Mouse (Mus musculus) v-Abl transformed pro-B cells (cell line): ENCODE measurements around the gene P4ha2.

Experiments used
- in situ Hi-C, 2 experiments: fragments of 400-800 bp; cut with MboI; formaldehyde crosslinking; loops; one replicate each; pipeline ENCODE4 v1.15.1; 2025; ENCODE audit not compliant: unreplicated experiment in 2 of 2

Gene P4ha2

DNA sequence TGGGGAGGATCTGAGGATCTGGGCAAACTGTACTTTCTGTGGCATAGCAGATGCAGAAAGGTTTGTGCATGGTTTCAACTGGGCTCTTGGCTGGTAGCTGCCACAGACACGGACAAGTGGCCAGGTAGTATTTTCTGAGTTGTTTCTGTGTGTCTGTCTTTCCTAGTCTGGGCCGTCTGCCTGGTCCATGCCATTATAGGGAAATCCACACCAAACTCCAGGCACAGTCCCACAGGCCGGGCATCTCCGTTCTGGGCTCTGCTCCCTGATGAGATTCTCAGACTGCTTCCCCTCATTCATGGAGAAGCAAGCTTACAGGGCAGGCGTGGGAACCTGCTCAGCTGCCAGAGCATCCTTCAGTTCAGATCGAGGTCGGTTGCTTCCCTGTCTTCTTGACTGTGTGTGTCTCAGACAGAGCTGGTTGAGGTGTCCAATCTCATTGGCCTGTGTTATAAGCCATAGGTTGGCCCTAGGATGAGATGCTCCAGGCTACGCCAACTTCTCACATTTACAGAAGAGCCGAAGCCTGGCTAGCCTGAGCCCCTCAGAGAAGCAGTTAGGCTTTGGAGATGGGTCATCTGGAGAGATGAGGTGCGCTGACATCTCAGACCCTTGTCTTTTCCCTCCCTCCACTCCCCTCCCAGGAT, at the start of gene P4ha2:
P4ha2 (plus strand) TSS at position 51 of the 647 bp plus-strand sequence.
- in situ Hi-C loops = loop anchor here in 1 of 2 experiments (25.0 kb wide), 1 partner anchor 787 kb away; no protein-coding TSS in a partner anchor

GRCm38 (mm10) chr11:54050205-54050604, 49.7 kb upstream of the P4ha2 start:
- in situ Hi-C loops = no loop called here

DNA sequence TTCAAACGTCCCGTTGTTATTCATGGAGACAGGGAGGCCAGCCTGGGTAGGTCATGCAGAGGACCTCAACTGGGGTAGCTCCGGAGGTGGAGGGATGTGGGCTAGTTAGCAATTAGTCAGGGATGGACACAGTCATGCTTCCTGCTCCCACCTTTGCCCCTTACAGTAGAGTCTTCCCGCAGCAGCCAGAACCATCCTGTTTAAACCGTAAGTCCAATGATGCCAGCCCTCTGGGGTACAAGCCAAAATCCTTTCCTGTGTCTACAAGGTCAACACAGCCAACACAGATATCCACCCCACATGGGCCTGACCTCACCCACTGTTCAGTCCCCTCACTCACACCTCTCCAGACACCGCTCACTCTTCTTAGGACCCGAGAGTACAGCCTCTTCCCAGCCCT, 48.7 kb upstream of the P4ha2 start:
- in situ Hi-C loops = no loop called here

- in situ Hi-C loops = no loop called here
Measured at GRCm38 (mm10) chr11:54052128-54052527, 47.8 kb upstream of the P4ha2 start.

GRCm38 (mm10) chr11:54053090-54053489, 46.8 kb upstream of the P4ha2 start:
- in situ Hi-C loops = no loop called here

DNA sequence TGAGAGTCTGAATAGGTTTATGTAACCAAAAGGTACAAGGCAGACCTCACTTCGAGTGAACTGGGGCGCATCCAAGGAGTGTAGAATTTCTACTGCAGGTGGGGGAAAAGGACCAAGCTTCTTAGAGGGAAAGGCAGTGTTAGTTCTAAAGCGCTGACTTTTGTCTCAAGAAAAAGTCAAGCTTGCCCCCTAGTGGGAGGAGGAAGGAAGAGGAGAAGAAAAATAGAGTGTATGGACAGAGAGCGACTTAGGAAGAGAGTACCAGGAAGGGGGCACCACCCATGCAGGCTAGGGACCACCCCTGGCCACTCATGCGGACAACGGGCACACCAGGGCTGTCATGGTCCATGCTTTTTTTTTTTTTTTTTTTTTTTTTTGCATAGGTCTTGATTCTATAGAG, 45.6 kb upstream of the P4ha2 start:
- in situ Hi-C loops = no loop called here

DNA sequence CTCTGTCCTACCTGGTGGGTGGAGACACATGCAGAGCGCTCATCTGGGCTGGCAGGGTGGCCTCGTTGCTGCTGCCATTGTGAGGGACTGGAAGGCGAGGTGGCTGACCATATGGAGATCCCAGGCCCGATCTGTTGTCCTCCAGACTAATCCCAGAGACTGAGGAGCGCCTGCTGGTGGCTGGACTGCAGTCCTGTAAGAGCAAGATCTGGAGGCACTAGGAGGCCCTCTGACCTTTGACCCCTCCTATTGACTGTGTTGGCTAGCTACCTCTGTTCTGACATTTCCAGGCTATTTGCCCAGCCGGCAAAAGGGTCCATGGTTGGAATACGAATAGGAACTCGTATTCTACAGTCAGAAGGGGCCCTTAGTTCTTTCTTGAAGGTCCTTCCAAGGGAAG, 43.8 kb upstream of the P4ha2 start:
- in situ Hi-C loops = no loop called here

DNA sequence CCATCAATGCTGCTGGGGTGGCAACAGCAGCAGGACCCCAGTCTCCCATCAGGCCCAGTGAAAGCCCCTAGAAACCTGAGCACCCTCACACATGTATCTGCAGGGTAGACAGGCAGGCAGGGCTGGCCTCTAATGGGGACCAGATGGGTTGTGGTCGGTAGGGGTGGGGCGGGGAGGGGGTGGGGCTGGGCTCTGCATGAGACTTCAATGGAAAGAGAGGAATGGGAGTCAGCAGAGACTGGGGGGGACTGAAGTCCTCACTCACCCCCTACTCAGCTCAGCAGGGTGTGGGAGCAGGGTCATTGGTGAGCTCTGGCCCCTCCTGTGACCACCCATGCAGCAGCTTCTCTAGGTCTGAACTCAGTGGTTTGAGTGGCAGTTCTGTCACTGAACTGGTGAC, 42.5 kb upstream of the P4ha2 start:
- in situ Hi-C loops = no loop called here

DNA sequence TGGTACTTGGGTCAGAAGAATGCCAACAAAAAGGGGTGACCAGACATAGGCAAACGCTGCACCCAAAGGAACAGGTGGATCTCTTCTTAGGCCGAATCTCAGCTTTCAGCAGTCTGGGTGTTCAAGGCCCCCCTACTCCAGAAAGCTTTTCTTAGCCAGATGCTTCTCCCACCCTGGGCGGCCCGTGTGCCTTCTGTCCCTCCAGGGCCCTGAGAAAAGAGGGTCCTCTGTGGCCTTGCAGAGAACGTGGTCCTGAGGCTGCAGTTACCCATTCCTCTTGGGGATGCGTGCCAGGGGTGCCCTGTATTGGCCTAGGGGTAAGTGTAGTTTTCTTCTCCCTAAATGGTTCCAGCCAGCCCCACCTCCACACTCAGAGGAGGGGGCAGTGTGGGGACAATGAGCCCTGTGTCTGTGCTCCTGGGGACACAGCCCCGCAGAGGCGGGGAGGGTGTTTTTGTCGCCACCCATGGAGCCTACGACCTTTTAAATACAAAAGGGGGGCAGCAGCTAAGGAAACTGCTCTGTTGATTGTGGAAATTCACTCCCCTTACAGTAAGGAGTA, 41.8 kb upstream of the P4ha2 start:
- in situ Hi-C loops = no loop called here

- in situ Hi-C loops = no loop called here
Measured at GRCm38 (mm10) chr11:54058643-54059042, 41.3 kb upstream of the P4ha2 start.

- in situ Hi-C loops = no loop called here
Measured at GRCm38 (mm10) chr11:54059526-54059925, 40.4 kb upstream of the P4ha2 start.

GRCm38 (mm10) chr11:54060316-54060715, 39.6 kb upstream of the P4ha2 start:
- in situ Hi-C loops = no loop called here

DNA sequence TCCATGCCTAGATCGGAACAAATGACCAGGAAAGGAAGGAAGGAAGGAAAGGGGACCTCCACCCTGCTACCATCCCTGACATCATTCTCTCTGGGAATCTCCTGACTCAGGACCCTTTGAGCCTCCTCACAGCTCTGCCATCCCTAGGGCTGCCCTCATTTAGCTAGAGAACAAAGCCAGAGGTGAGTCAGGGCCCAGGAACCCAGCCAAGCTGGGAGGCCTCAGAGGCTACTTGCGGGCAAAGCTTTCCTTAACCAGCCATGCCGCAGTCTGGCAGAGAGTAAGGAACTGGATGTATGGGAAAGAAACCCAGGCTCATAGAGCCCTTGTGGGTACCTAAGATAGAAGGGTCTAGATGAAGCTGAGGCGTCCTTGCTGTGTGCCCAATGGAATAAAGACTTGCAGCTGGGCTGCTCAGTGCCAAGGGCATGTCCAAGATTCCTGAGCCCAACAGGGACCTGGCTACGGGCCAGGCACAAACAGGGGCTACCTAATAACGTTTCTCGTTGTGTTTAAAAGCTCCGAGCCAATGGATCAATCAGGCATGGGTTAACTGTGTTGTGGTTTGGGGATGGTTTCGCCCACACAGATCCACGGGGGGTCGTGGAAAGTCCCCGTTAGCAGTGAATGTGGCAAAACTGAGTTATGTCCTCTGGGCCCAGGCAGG, 37.7 kb upstream of the P4ha2 start:
- in situ Hi-C loops = no loop called here

GRCm38 (mm10) chr11:54062753-54063471, 37.0 kb upstream of the P4ha2 start:
- in situ Hi-C loops = no loop called here

GRCm38 (mm10) chr11:54063472-54063775, 36.5 kb upstream of the P4ha2 start:
- in situ Hi-C loops = no loop called here

GRCm38 (mm10) chr11:54064412-54064978, 35.4 kb upstream of the P4ha2 start:
- in situ Hi-C loops = no loop called here

DNA sequence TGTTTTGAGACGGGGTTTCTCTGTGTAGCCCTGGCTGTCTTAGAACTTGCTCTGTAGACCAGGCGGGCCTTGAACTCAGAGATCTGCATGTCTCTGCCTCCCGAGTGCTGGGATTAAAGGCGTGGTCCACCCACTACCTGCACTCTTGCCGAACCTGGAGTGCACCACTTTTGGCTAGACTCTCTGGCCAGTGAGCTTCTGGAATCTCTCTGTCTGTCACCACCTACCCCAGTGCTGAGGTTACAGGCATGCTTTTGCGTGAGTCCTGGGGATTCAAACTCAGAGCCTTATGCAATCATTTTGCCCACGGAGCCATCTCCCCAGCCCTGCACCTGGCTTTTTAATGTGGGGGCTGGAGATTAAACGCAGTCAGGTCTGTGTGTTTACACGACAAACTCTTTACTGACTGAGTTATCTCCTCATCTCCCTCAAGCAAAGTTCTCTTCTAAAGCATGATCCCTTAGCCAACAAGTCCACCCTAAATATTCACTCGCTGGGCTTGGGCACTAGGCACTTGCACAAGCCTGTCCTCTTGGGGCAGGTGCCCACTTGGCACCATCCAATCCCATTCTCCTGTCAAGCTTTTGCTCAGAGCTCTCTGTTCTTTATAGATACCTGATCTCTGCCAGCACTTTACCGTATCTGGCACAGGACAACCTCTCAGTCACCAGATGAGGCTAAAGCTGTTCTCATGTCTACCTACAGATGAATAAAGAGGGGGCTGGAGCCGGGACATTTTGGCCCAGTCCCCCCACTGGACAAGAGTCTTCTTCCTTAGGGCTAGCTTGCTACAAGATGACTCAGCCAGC, 34.6 kb upstream of the P4ha2 start:
- in situ Hi-C loops = no loop called here

GRCm38 (mm10) chr11:54065915-54066178, 34.0 kb upstream of the P4ha2 start:
- in situ Hi-C loops = no loop called here

DNA sequence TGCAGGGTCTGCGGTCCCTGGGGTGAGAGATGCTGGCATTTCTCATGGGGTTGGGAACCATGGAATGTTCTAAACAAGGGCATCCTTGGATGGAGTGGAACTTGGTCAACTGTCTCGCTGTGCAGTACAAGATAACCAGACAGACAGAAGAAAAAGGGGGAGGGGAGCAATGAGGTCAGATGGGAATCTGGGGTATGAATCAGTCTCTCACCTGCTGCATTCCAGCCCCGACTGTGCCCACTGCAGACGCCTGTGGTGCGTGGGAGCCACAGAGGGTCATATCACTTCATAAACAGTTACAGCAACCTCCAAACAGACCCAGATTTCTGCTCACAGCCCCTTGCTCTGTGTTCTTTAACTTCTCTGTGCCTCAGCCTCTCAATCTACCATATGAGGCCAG, 33.5 kb upstream of the P4ha2 start:
- in situ Hi-C loops = no loop called here

DNA sequence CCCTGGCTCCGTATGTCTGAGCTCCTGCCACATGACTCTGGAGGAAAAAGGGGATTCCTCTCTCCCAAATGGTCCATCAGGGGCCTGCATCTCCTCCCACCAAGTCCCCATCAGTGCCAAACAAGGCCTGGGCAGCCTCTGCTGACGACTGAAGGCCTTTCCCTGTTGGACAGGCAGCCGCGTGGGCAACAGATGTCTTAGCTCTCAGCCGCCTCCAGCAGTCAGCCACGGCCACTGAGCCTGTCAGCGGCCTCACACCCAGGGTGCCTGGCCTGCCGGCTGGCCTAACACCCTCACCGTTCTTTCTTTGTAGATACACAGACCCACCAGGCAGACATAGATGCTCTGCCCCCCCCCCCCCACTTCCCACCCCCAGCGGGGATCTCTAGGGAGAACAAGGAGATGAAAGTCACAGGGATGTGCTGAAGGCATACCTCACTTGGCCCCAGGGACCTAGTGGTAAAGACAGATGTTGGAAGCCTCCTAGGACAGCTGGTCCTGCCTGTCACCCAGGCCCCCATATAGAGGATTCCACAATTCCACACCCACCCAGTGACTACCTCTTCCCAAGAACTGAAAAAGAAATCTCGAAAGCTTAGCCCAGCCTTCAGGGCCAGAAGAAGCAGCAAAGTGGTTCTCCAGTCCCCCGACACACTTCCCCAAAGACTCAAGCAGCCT, 32.4 kb upstream of the P4ha2 start:
- in situ Hi-C loops = no loop called here
